Mouse (Mus musculus): ENCODE measurements around the gene Ier5l.

The Ier5l gene

DNA sequence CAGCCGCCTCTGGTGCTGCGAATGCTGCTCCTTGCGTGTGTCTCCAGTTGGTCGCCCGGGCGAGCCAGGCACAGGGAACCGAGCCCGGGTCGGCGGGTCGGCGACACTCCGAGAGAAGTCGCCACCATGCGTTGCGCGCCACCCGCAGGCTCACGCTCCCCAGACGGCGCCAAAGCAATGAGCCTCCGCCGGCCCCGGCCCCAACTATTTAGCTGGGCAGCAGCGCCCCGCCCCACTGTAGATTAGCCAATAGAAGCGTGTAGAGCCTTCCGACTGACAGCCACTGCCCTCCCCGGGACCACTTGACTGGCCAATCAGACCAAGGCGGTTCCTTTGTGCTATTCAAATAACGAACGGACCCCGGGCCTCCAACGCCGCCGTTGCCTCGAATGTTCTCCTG is at the start of gene Ier5l:
Gene Ier5l (minus strand): TSS at position 181 of the 400 bp plus-strand sequence.
- DNase-seq (ENCODE audit: low spot score in 2 of 2): peak; percentile 97 to 98

DNA sequence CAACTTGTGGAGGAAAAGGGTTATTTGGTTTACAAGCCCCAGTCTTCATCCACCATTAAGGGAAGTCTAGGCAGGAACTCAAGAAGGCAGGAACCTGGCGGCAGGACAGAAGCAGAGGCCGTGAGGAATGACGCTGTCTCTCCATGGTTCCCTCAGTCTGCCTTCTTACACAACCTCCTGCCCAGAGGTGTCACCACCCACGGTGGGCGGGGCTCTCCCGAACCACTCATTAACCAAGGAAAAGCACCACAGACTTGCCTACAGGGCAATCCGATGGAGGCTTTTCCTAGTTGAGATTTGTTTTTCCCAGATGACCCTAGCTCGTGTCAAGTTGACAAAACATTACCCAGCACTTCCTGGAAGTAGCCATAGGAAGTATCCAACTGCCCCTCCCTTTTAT is 49.7 kb upstream of the Ier5l start:
- no peak for DNase-seq (ENCODE audit: low spot score in 2 of 2)

DNA sequence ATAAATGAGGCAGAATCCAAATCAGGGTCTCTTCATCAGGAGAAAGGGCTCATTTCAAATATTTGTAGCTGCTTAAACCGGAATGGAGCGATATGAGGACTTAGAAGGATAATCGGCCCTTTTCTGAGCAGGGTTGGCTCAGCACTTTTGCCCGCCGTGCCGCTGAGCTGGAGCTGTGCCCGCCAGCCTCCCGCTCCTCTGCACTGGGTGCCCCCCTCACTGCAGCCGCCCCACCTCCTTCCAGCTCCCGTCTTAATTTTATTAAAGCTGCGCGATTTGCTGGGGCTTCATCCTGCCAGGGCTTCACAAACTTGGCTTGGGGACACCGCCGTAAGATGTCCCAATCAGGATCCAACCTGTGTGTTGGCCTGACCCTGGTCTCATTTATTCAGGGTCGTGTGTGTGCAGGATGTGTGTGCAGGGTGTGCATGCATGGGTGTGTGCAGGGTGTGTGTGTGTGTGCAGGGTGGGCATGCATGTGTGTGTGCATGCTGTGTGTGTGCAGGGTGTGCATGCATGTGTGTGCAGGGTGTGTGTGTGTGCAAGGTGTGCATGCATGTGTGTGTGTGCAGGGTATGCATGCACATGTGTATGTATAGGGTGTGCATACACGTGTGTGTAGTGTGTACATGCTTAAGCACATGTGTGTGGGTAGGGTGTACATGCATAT is 36.8 kb upstream of the Ier5l start:
- DNase-seq (ENCODE audit: low spot score in 2 of 2): no peak

DNA sequence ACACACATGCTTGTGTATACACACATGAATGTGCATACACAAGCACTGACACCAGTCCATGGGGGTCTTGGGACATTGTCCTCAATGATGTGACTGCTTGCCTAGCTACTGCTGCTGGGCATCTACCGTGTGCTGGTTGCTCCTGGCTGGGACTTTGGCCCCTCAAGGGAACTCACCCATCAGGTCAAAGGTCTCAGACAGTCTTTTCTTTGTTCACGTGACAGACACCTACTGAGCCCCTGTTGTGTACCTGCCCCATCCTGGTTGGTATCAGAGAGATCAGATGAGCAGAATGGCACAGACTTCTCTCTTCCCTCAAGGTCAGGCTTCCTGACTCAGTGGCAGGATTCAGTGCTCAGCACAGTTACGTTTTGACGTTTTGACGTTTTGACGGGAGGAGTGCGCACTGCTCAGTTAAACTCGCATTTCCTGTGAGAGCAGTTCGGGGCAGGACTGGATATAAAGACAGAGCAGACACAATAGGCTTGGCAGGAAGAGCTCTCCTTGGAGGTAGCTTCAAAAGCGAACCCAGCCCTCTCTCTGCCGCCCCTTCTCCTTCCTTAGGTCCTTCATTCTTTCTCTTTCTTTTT is 33.2 kb upstream of the Ier5l start:
- no peak for DNase-seq (ENCODE audit: low spot score in 2 of 2)

DNA sequence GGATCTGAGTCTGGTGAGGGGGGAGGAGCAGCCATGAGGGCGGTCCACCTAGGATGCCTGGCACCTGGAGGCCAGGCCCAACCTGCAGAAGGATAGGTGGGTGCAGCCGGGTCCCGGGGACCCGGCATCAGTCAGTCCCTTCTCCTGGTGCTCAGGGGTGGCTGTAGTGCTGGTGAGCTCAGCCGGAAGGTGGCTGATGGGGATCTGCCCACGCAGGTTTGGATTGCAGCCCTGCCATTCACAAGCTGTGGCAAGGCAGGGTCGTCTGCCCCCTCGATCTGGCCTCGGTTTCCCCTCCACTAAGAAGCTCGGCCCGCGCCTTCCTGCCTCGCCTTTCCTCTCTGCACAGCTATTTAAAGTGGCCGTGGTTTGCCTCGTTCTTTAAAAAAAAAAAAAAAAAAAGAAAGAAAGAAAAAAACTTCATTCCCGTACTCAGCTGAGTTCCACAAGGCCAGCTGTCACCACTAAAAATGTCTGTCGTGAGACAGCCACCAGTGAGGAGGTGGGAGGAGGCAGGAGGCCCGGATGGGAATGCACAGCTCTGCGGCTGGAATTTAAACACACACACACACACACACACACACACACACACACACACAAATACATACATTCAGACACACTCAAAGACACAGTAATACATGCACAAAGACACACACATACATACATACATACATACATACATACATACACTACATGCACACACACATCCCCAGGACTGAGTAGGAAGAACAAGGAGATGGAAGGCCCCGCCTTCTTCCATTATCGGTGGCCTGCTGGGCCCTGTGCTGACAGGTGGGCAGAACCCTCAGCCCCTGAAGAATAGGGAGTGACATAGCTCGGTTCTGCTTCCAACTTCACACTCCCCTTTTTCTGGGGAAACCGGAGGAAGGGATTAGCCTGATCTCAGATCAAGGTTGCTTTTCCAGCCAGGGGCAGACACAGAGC is 29.9 kb upstream of the Ier5l start:
- DNase-seq (ENCODE audit: low spot score in 2 of 2): no peak

DNA sequence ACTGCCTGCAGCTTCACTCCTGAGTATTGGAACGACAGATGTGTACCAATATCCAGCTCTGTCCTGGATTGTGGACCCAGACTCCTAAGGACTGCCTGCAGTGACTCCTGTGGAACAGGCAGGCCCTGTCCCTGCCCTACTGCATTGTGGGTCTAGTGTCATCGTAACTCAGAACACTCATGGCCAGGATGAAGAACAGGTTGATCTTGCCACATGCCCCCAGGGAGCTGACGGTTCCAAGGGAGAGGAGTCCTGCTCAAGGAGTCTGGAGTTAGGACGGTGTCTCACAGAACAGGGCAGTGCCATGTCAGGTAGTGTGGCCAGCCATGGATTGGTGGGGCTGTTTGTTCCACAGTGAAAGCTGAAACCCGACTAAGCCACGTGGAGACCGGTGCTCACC is 27.7 kb upstream of the Ier5l start:
- no peak for DNase-seq (ENCODE audit: low spot score in 2 of 2)

DNA sequence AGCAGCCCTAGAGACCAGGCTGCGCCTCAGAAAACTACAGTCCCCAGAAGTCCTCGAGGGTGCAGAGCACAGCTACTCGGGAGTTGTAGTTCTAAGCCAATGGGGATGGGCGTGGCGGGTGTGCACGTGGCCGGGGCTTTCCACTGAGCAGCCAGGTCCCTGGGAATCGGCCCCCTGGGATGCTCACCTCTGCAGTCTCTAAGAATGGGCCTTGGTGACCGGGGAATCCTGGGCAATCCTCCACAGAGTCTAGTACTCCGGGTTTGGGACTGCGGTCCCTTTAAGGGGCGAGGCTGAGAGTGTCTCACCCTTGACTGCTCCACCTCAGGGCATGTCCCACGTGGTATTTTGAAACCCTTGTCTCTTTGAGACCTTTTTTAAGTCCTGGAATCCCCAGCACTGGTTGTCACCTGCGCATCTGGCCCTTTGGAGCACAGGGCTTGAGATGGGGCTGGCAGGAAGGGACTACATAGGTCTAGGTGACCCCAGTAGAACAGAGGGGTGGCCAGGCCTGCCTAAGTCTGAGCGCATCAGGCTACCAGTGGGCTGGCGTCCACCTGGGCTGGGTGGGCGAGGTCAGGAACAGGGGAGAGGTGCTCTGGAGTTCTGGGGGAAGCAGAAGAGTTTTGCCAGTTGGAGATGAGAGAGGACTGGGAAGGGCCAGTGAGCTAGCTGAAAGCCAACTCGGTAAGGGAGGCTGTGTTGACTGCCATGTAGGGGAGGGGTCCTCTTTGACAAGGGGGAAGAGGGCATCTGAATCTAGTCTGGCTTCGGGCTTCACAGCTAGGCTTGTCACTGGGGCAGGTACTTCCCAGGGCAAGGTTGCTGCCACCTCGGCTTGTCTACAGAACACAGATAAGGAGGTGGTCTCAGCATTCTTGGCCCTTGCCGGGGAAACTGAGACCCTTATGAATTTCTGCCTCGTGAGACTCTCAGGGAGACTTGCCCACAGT is 22.2 kb upstream of the Ier5l start:
- peak; percentile 64 to 70 for DNase-seq (ENCODE audit: low spot score in 2 of 2)

DNA sequence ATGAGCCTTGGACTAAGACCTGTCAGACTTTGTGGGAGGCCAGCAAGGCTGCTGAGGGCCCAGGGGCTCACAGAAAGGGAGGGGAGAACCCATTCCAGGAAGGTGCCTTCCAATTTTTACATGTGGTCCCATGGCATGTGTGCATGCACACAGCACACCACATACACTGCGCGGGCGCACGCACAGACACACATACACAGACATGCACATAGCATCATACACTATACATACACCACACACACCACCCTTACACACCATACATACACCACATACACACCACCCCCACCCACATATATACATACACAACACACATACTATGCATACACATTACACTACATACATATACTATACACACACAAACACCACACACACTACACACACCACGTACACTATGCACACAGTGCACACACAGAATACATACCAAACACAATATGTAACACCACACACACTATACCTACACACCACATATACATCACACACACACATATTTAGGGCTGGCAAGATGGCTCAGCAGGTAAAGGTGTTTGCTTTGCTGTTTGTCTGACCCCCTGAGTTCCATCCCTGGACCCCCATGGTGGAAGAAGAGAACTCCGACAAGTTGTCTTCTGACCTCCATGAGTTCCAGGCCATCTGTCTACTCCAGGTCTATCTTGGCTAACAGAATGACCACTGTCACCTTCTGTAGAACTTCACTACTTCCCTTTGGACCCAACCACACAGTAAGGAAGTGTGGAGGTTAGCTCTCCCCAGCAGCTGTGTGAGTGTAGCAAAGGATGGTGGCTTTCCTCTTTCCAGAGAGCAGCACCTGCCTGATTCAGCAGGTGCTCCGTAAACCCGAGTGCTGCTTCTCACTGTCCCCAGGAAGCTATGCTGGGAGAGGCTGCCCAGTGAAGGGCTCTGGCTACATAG is 21.2 kb upstream of the Ier5l start:
- no peak for DNase-seq (ENCODE audit: low spot score in 2 of 2)

DNA sequence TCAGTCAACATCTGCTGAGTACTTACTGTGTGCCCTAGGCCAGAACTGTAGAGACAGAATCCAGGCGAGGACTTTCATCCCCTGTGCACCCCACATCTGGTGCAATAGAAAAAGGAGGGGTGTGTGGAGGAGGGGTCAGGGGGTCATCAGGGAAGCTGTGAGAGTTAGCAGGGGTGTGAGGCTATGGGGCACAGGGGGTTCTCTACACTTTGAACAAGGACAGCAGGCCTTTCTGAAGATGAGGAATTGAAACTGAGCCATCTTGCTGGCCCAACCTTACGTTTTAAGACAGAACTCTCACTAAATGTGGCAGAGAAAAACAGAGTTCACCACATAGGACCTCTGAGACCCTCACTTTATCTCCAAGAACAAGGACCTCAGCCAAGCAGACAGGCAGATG is 16.4 kb upstream of the Ier5l start:
- no peak for DNase-seq (ENCODE audit: low spot score in 2 of 2)

DNA sequence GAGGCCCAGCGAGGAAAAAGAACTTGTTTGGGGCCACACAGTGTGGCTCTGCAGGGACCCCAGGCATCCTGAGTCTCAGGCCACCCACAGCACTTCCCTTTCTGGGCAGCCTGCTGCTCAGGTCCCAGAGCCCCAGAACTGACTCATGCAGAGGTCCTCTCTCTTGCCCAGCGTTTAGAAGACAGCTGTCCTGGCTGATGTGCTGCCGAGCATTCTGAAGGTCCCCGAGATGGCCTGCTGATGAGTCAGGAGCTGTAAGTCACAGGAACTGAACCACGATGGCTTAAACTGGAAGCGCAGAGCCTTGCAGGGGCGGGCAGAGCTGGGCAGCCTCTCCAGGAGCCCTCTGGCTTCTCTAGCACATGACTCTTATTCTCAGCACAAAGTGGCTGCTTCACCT is 13.6 kb upstream of the Ier5l start:
- DNase-seq (ENCODE audit: low spot score in 2 of 2): peak; percentile 63 to 71

DNA sequence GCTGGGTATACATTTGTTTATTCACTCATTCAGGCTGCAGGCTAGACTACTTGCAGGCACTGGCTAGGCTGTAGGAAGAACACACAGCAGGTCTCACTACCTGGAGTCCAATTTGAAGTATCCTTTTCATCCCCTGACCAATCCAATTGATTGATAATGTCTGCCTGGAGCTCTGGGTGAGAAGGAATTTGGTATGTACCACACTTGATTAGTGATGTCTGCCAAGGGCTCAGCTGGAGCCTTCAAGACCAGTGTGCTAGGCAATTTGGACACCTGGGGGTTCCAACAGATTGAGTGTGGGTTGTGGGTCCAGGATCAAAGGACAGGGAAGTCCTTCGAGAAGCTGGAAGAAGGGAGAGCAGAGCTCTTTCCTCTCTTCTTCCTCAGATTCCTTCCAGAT is 4.5 kb upstream of the Ier5l start:
- DNase-seq (ENCODE audit: low spot score in 2 of 2): no peak

DNA sequence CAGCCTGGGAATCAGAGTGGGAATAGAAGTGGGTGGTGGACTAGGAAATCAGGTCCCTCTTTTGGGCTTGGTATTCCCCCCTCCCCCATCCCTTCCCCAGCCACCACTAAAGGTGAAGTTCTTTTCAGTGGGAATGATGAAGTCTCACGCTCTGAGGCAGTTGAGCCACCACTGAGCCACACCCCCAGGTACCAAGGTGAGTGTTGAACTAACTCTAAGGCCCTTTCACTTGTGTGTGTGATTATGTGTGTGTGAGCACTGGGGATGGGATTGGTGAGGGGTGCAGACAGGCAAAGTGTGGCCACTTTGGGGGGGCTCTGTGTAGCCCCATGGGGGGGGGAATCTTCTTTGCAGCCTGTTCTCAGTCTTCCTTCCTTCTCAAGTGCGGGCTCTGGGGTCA is 2.2 kb upstream of the Ier5l start:
- no peak for DNase-seq (ENCODE audit: low spot score in 2 of 2)

DNA sequence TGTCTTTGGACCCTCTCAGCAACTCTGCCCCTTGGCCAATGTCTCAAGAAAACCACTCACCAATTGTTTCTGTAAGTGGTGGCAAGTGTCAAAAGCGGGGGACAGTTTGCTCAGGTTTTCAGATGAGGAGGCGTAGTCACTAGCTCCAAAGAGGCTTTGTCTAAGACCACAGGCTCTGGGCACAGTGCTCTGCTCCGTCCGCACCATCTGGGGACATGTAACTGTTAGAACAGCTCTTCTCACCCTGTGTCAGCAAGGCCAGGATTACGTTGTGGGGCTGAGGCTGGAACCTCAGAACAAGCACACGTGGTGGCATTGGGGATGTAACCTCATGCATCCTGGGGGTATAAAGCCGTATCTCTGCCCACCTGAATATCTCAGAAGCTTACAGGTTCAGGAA is 1.4 kb upstream of the Ier5l start:
- DNase-seq (ENCODE audit: low spot score in 2 of 2): no peak

DNA sequence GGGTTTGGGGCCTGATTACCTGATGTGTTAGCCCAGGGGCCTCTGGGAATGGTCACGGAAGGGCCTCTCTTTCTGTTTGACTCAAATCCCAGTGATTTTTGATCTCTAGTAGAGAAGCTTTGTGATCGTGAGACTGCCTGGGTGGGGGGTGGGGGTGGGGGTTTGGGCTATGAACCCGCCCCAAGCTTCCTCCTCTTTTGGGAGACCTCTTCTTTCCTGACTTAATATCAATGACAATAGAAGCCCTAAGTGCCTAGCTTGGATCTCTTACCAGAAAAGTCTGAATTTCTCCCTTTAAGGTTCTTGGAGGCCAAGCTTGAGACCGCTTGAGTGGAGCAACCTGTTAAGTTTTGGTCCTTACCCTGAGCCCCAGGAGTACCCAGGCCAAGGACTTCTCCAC is 757 bp upstream of the Ier5l start:
- DNase-seq (ENCODE audit: low spot score in 2 of 2): no peak

DNA sequence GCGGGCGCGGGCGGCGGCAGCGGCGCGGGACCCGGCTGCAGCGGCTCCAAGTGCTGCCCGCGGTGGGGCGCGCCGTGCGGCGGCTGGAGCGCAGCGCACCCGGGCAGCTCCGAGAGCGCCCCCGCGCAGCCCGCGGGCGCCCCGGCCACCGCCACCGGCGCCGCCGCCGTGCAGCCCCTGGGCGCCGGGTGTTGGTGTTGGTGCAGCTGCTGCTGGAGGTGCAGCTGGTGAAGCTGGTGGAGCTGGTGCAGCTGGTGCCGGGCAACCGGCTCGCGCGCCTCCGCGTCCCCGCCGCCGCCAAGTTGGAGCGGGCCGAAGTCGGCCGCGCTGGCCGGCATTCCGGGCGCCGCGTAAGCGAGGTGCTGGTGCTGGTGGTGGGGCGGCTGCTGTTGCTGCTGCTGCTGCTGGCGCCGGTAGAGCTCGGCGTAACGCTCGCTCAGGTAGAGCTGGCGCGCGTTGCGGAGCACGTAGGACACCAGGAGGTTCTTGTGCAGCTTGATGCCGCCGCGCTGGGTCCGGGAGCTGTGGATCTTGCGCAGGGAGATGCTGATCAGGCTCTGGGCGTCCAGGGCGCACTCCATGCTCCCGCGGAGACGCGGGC is 488 bp downstream of the Ier5l start:
- no peak for DNase-seq (ENCODE audit: low spot score in 2 of 2)

DNA sequence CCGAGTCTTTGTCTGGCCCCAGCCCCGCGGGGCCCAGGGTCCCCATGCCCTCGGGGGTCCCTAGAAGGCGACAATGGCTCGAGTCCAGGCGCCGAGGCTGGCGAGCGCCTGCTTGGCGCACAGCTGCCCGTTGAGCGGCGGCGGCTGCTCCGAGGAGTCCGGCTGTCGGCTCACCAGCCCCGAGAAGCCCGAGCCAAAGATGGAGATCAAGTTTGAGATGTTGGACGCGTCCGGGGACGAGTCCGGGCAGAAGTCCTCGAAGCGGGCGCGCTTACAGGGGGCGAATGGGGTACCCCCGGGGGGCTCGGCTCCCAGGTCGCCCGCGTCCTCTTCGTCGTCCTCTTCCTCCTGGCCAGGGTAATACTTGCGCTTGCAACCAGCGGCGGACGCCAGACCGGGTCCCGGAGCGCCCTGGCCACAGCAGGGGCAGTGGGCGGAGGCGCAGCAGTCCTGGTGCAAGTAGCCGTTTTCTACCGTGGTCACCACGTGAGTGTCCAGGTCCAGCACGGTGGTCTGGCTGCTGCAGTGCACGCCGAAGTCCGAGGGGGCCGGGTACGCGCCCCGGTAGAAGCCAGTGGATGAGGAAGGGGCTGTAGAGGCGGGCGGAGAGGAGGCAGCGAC is 1.2 kb downstream of the Ier5l start:
- DNase-seq (ENCODE audit: low spot score in 2 of 2): peak; percentile 43 to 59

DNA sequence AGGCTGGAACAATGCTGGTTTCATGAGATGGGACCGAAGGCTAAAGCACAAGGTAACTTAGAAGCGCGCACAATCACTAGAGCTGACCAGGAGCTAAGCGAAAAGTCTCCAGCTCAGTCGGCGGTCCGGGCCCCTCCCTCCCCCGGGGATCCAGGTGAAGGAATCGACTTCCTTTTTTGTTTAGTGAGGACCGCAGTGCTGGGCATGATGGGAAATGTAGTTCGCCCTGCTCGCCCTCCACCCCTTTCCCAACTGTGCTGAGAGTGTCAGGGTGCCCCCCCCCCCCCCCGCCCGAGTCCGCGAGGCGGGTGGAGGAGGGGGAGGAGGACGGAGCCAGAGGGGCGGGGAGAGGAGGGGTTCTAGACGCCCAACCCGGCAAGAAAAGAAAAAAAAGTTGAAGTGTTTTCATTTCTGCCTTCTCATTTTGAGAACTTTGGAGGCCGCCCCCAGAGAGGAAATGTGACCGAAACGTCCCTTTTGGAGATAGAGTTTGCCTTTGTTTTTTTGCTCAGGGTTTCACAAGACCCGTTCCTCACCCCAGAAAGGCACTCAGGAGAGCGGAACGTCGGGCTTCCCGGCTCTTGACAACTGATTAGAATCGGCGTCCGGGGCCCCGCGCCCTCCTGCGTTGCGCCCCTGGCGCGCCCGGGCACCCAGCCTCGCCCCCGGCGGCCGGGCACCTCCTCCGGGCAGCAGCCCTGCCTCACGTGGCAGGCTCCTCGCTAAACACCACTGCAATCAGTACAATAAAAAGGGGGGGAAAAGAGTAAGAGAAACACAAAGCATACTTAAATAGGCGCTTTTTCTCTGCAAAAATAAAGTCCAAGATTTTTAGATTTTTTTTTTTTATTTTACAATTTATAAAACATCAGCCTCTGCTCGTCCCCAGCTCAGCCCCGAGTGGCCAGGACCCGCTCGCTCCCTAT is 2.0 kb downstream of the Ier5l start:
- DNase-seq (ENCODE audit: low spot score in 2 of 2): peak; percentile 92

DNA sequence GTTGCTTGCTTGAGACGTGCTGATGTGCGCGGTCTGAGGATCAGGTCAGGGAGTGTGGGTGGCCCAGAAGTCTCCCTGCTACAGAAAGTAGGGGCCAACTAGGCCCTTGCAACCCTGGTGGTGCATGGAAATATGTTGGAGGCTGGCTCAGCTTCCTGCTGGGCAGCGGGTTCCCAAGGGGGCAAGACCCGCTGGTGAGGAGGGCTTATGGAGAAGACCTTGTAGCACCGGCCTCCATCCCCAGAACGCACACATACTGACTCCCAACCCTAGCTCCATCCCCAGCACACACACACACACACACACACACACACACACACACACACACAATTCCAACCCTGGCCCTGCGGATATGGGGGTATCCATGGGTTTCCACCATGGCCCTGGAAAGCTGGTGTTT is 3.0 kb downstream of the Ier5l start:
- DNase-seq (ENCODE audit: low spot score in 2 of 2): peak in 1 of 2 experiments; percentile 26
